Mouse (Mus musculus): ENCODE measurements around the gene Cngb1. TPM values are rescaled to one million over a fixed set of nuclear protein-coding genes. Genes with fewer than 3 reads are reported as not detected.

The Cngb1 gene
- polyA plus RNA-seq, 1 experiment from 2014 or later, result not detected

Other genes starting within 250 kb of the Cngb1 start
- gene Katnb1, start 225.4 kb downstream of the Cngb1 start, polyA plus RNA-seq (2015; fragmentation: Nextera tagmentation; extraction: Ambion mirVana), result 14.8 and 15.4 TPM in 2 replicates
- 3.2 and 4.1 TPM in 2 replicates for gene Kifc3, start 103.8 kb downstream of the Cngb1 start, polyA plus RNA-seq (2015; fragmentation: Nextera tagmentation; extraction: Ambion mirVana)
- not detected in 2 replicates for gene Tepp, start 4.0 kb upstream of the Cngb1 start, polyA plus RNA-seq (2015; fragmentation: Nextera tagmentation; extraction: Ambion mirVana)
- gene Zfp319, start 25.4 kb upstream of the Cngb1 start, polyA plus RNA-seq (2015; fragmentation: Nextera tagmentation; extraction: Ambion mirVana), result 0.78 and 1.2 TPM in 2 replicates
- gene Usb1, start 25.7 kb upstream of the Cngb1 start, polyA plus RNA-seq (2015; fragmentation: Nextera tagmentation; extraction: Ambion mirVana), result 13.0 and 15.2 TPM in 2 replicates
- gene Mmp15, start 45.7 kb upstream of the Cngb1 start, polyA plus RNA-seq (2015; fragmentation: Nextera tagmentation; extraction: Ambion mirVana), result 0.86 and 1.1 TPM in 2 replicates
- gene Cfap20, start 128.3 kb upstream of the Cngb1 start, polyA plus RNA-seq (2015; fragmentation: Nextera tagmentation; extraction: Ambion mirVana), result 41.2 TPM in 2 replicates
- 4.9 and 6.2 TPM in 2 replicates for gene Csnk2a2, start 183.5 kb upstream of the Cngb1 start, polyA plus RNA-seq (2015; fragmentation: Nextera tagmentation; extraction: Ambion mirVana)
- gene Ccdc113, start 227.5 kb upstream of the Cngb1 start, polyA plus RNA-seq (2015; fragmentation: Nextera tagmentation; extraction: Ambion mirVana), result not detected in 2 replicates

Data from liver, embryonic 13.5 days (tissue).